ENCODE assay signal across 21 mouse cellular contexts in genomic region chr2:104337619-104338018, GRCm38 (mm10).
DNase-seq lines count a peak whose midpoint lies in the region; ATAC-seq and TF ChIP-seq lines count a peak whose summit lies in the region.
"Had no signal": no experiment of that assay in that cellular context is flagged by ENCODE, and none has a peak within 500 bp of the region (broad histone marks: within the 10 kb centered on the region; RNA-seq: fewer than 3 reads in every experiment).

No protein-coding gene starts in this region.

- TF ChIP-seq POLR2A in cortical plate, adult 2 months (IDR thresholded peaks at IDR 0.05; ENCODE audit: extremely low read depth, insufficient read depth, low read length) = no peak

- H3K4me3 ChIP-seq in layer of hippocampus, adult 2 months = no peak overlapping the region
- no peak overlapping the region for H3K4me3 ChIP-seq in neural tube, embryonic 13.5 days
- H3K4me3 ChIP-seq in neural tube, embryonic 15.5 days (replicated peaks) = no peak overlapping the region
- no peak overlapping the region for H3K4me3 ChIP-seq in cortical plate, adult 2 months (ENCODE audit: insufficient read depth, low read length)
- H3K4me3 ChIP-seq: embryonic facial prominence, embryonic 10.5 days; embryonic facial prominence, embryonic 12.5 days; forebrain, embryonic 13.5 days; forebrain, embryonic 15.5 days had no signal

- DNase-seq in layer of hippocampus, adult 2 months (ENCODE audit: low spot score in 2 of 2) = no peak
- DNase-seq in layer of hippocampus, adult 18-20 months (ENCODE audit: low spot score in 2 of 2) = no peak
- peak; percentile 5 for DNase-seq in A20 (ENCODE audit: low read depth, low spot score)
- DNase-seq in right cerebral cortex, postnatal 36 days (ENCODE audit: low spot score in 2 of 2) = no peak
- DNase-seq: adrenal gland, adult 2 months; adrenal gland, postnatal 10 days; adrenal gland, postnatal 25 days; cerebellum, adult 11-12 months; cerebellum, adult 2 months; cerebellum, adult 9-10 months; cerebellum, postnatal 10 days; cerebellum, postnatal 25 days; forebrain, postnatal 0 days had no signal

- TF ChIP-seq CTCF in layer of hippocampus, adult 2 months (conservative IDR thresholded peaks at IDR 0.05) = no peak
- TF ChIP-seq CTCF in cortical plate, adult 2 months (IDR thresholded peaks at IDR 0.05; ENCODE audit: extremely low read depth, insufficient read depth, low read length) = no peak

- H3K36me3 ChIP-seq in neural tube, embryonic 13.5 days = no peaks in the 10 kb centered on the region
- H3K36me3 ChIP-seq in neural tube, embryonic 15.5 days = no peaks in the 10 kb centered on the region
- H3K36me3 ChIP-seq: embryonic facial prominence, embryonic 10.5 days; embryonic facial prominence, embryonic 12.5 days; forebrain, embryonic 15.5 days had no signal

- H3K27ac ChIP-seq in layer of hippocampus, adult 2 months = peak overlapping the region; percentile 56
- peak overlapping the region; percentile 49; the same call in 1 of the 2 replicates for H3K27ac ChIP-seq in neural tube, embryonic 13.5 days (replicated peaks)
- no peak overlapping the region for H3K27ac ChIP-seq in neural tube, embryonic 15.5 days (replicated peaks)
- H3K27ac ChIP-seq in cortical plate, adult 2 months (ENCODE audit: insufficient read depth, low read length) = 0 out of 2 replicates have a peak overlapping the region, but pooled peaks have one; percentile 3
- H3K27ac ChIP-seq: embryonic facial prominence, embryonic 10.5 days; embryonic facial prominence, embryonic 12.5 days; forebrain, embryonic 13.5 days; forebrain, embryonic 15.5 days had no signal

- H3K4me1 ChIP-seq in neural tube, embryonic 13.5 days (replicated peaks) = peaks cover 36% of the 10 kb centered on the region
- peaks cover 19% of the 10 kb centered on the region for H3K4me1 ChIP-seq in neural tube, embryonic 15.5 days
- peaks cover 17% of the 10 kb centered on the region for H3K4me1 ChIP-seq in cortical plate, adult 2 months (ENCODE audit: control insufficient read depth, insufficient read depth, low read length)
- H3K4me1 ChIP-seq: embryonic facial prominence, embryonic 10.5 days; embryonic facial prominence, embryonic 12.5 days; forebrain, embryonic 15.5 days had no signal

- no peak overlapping the region for H3K9ac ChIP-seq in neural tube, embryonic 13.5 days
- H3K9ac ChIP-seq in neural tube, embryonic 15.5 days (replicated peaks) = no peak overlapping the region
- H3K9ac ChIP-seq: embryonic facial prominence, embryonic 12.5 days; forebrain, embryonic 13.5 days; forebrain, embryonic 15.5 days; forebrain, postnatal 0 days had no signal

- ATAC-seq in neural tube, embryonic 13.5 days (ENCODE audit: low read depth) = no peak
- ATAC-seq in neural tube, embryonic 15.5 days (ENCODE audit: low FRiP score) = no peak
- no peak for ATAC-seq in megakaryocyte, adult 5-6 weeks (ENCODE audit: poor library complexity, severe bottlenecking)
- ATAC-seq: forebrain, embryonic 13.5 days; forebrain, embryonic 15.5 days; forebrain, postnatal 0 days had no signal

- H3K27me3 ChIP-seq in neural tube, embryonic 13.5 days = no peaks in the 10 kb centered on the region
- H3K27me3 ChIP-seq in neural tube, embryonic 15.5 days (replicated peaks) = no peaks in the 10 kb centered on the region
- H3K27me3 ChIP-seq: embryonic facial prominence, embryonic 12.5 days; forebrain, embryonic 13.5 days; forebrain, embryonic 15.5 days had no signal

- no peaks in the 10 kb centered on the region for H3K9me3 ChIP-seq in neural tube, embryonic 13.5 days
- no peaks in the 10 kb centered on the region for H3K9me3 ChIP-seq in neural tube, embryonic 15.5 days (replicated peaks)
- H3K9me3 ChIP-seq: embryonic facial prominence, embryonic 10.5 days; embryonic facial prominence, embryonic 12.5 days; forebrain, embryonic 13.5 days; forebrain, embryonic 15.5 days had no signal

- no peak overlapping the region for H3K4me2 ChIP-seq in neural tube, embryonic 13.5 days
- no peak overlapping the region for H3K4me2 ChIP-seq in neural tube, embryonic 15.5 days
- H3K4me2 ChIP-seq: embryonic facial prominence, embryonic 12.5 days; forebrain, embryonic 13.5 days; forebrain, embryonic 15.5 days had no signal
